Mouse (Mus musculus): ENCODE results near the gene Olfr1423. TPM values are rescaled to one million over a fixed set of nuclear protein-coding genes. Genes with fewer than 3 reads are reported as not detected.
A peak's percentile ranks its signal among the peaks of the same experiment; 100 is the strongest.

Olfr1423 gene
- total and polyA plus RNA-seq, 3 experiments = 0.04 to 0.25 TPM; not detected in 1

DNA sequence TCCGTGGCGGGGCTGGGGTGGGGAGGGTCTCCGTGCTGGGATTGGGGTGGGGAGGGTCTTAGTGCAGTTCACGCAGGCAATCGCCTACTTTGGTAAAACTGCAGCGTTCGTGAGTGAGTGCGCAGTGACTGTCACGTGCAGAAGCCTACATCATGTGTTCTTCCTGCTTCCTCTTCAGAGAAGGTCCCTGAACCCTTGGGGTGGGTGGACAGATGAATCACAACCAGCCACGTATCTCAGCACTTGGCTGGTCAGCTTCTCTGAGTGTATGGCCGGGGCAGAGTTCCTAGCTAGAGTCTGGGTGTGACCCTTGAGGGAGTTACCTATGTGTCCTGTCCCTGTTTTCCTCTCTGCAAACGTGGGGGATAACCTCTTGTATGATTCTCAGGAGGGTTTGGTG lies 27.9 kb downstream of the Olfr1423 start:
- Histone ChIP-seq H3K27ac (ENCODE audit: control insufficient read depth, low read depth, low read length) (no peak overlapping the region), H3K9me3 (replicated peaks; ENCODE audit: insufficient read depth, low read length) (no peaks in the 10 kb centered on the region), H3K79me2 (ENCODE audit: control insufficient read depth, insufficient read depth, low read length, poor library complexity) (no peaks in the 10 kb centered on the region), H3K4me1 (ENCODE audit: control insufficient read depth in 1 of 2, insufficient read depth in 2 of 2, low read length in 2 of 2) (no peaks in the 10 kb centered on the region), H3K9ac (ENCODE audit: control insufficient read depth, low read depth, low read length, poor library complexity, severe bottlenecking) (peak overlapping the region; percentile 39; the same call in 1 of the 2 replicates), H3K4me3 (ENCODE audit: control insufficient read depth in 1 of 2, insufficient read depth in 1 of 2, low read depth in 2 of 2, low read length in 2 of 2) (peak overlapping the region; percentile 23 to 53; a peak in 3 of 4 replicates), H3K27me3 (ENCODE audit: control insufficient read depth in 1 of 2, insufficient read depth in 2 of 2, low read length in 2 of 2) (no peaks in the 10 kb centered on the region), H3K36me3 (ENCODE audit: control insufficient read depth in 1 of 2, insufficient read depth in 2 of 2, low read length in 2 of 2) (no peaks in the 10 kb centered on the region)
- TF ChIP-seq SMC3 (IDR thresholded peaks at IDR 0.05; ENCODE audit: low read depth, low read length) (no peak), POLR2A (IDR thresholded peaks at IDR 0.05; ENCODE audit: control insufficient read depth in 1 of 2, insufficient read depth in 1 of 2, low read depth in 1 of 2, low read length in 2 of 2, poor library complexity in 1 of 2) (peak in 1 of 2 experiments; percentile 44; a peak in 1 of 4 replicates), MEF2A (IDR thresholded peaks at IDR 0.05; ENCODE audit: extremely low read depth, insufficient replicate concordance, low read depth, low read length, poor library complexity, severe bottlenecking) (no peak), GABPA (IDR thresholded peaks at IDR 0.05; ENCODE audit: low read depth, low read length) (no peak), NELFE (IDR thresholded peaks at IDR 0.05; ENCODE audit: low read depth, low read length) (no peak), MAZ (IDR thresholded peaks at IDR 0.05; ENCODE audit: low read depth, low read length) (no peak), TBP (IDR thresholded peaks at IDR 0.05; ENCODE audit: low read depth, low read length) (0 out of 2 replicates have a peak, but pooled peaks have one; percentile 33), MXI1 (IDR thresholded peaks at IDR 0.05; ENCODE audit: low read depth, low read length) (no peak), KAT2A (conservative IDR thresholded peaks at IDR 0.05; ENCODE audit: low read depth, low read length) (no peak), UBTF (IDR thresholded peaks at IDR 0.05; ENCODE audit: borderline replicate concordance, insufficient read depth, low read depth, low read length) (no peak)
- peak; percentile 74 for DNase-seq (ENCODE audit: low read depth, low spot score)

DNA sequence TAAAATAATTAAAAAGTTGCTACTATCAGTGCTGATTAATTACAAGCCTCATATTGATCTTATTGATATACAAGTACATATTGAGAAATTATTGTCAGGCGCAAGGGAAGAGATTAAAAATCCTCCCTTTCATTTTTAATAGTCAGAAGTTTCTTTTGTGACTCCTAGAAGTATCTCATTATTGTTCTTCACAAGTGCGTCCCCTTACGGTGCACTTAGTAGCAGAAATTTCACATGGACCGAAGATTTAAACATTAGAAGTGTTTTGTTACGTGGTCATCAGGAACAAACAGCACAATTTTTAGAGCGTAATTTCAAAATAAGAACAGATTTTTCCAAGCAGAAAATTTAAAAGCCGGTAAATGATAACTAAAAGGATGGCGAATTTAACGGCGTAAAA lies 28.5 kb downstream of the Olfr1423 start:
- no peak for DNase-seq (ENCODE audit: low read depth, low spot score)
- Histone ChIP-seq H3K4me1 (ENCODE audit: control insufficient read depth in 1 of 2, insufficient read depth in 2 of 2, low read length in 2 of 2) (no peaks in the 10 kb centered on the region), H3K27ac (ENCODE audit: control insufficient read depth, low read depth, low read length) (no peak overlapping the region; the same call in 1 of the 2 replicates), H3K79me2 (ENCODE audit: control insufficient read depth, insufficient read depth, low read length, poor library complexity) (no peaks in the 10 kb centered on the region), H3K9me3 (replicated peaks; ENCODE audit: insufficient read depth, low read length) (no peaks in the 10 kb centered on the region), H3K36me3 (ENCODE audit: control insufficient read depth in 1 of 2, insufficient read depth in 2 of 2, low read length in 2 of 2) (no peaks in the 10 kb centered on the region), H3K27me3 (ENCODE audit: control insufficient read depth in 1 of 2, insufficient read depth in 2 of 2, low read length in 2 of 2) (no peaks in the 10 kb centered on the region), H3K9ac (ENCODE audit: control insufficient read depth, low read depth, low read length, poor library complexity, severe bottlenecking) (peak overlapping the region; percentile 58), H3K4me3 (ENCODE audit: control insufficient read depth in 1 of 2, insufficient read depth in 1 of 2, low read depth in 2 of 2, low read length in 2 of 2) (peak overlapping the region; percentile 49 to 63)
- TF ChIP-seq GABPA (IDR thresholded peaks at IDR 0.05; ENCODE audit: low read depth, low read length) (no peak), ZMIZ1 (IDR thresholded peaks at IDR 0.05; ENCODE audit: low read depth, low read length) (no peak), POLR2A (IDR thresholded peaks at IDR 0.05; ENCODE audit: control insufficient read depth in 1 of 2, insufficient read depth in 1 of 2, low read depth in 1 of 2, low read length in 2 of 2, poor library complexity in 1 of 2) (no peak), KAT2A (conservative IDR thresholded peaks at IDR 0.05; ENCODE audit: low read depth, low read length) (no peak)
